Mouse (Mus musculus) midbrain, embryonic 14.5 days (tissue): Measurements from ENCODE around the gene Pcgf3. TPM values are rescaled to one million over a fixed set of nuclear protein-coding genes. Genes with fewer than 3 reads are reported as not detected.

ENCODE experiments used
- ATAC-seq: fragments of 200-750 bp; cut with Nextera tagmentation; 2 replicates; pipeline ENCODE4 v1.8.0; 2017; ENCODE audit warnings: moderate number of reproducible peaks, moderate library complexity; ENCODE audit not compliant: low FRiP score, low TSS enrichment
- DNase-seq: peaks from one replicate; pipeline ENCODE4 v3.0.0-alpha.2; 2015
- H3K27ac ChIP-seq: fragments of 300-500 bp; sonication (generic); replicated peaks from 2 replicates; pipeline ENCODE4 v1.5.1; 2014; ENCODE audit warnings: mild to moderate bottlenecking, low read depth, low read length, moderate library complexity
- H3K27me3 ChIP-seq: fragments of 300-500 bp; sonication (generic); 2 replicates; pipeline ENCODE4 v1.6.1; 2014; ENCODE audit warnings: low read length, control low read depth, mixed read lengths; ENCODE audit not compliant: control insufficient read depth, insufficient read depth
- H3K36me3 ChIP-seq: fragments of 300-500 bp; sonication (generic); 2 replicates; pipeline ENCODE4 v1.6.1; 2014; ENCODE audit warnings: low read length, control low read depth; ENCODE audit not compliant: control insufficient read depth, insufficient read depth
- H3K4me1 ChIP-seq: fragments of 300-500 bp; sonication (generic); 2 replicates; pipeline ENCODE4 v1.6.1; 2014; ENCODE audit warnings: mild to moderate bottlenecking, antibody characterized with exemption, low read length, control low read depth; ENCODE audit not compliant: control insufficient read depth, insufficient read depth
- H3K4me2 ChIP-seq: fragments of 300-500 bp; sonication (generic); 2 replicates; pipeline ENCODE4 v1.6.1; 2014; ENCODE audit warnings: mild to moderate bottlenecking, low read length, moderate library complexity
- H3K4me3 ChIP-seq: fragments of 300-500 bp; sonication (generic); replicated peaks from 2 replicates; pipeline ENCODE4 v1.5.1; 2014; ENCODE audit warnings: low read depth, low read length
- H3K9ac ChIP-seq: fragments of 300-500 bp; sonication (generic); replicated peaks from 2 replicates; pipeline ENCODE4 v1.6.1; 2014; ENCODE audit warnings: mild to moderate bottlenecking, low read length, moderate library complexity
- H3K9me3 ChIP-seq: fragments of 300-500 bp; sonication (generic); 2 replicates; pipeline ENCODE4 v1.6.1; 2016; ENCODE audit warnings: low read length, control low read depth, mixed read lengths; ENCODE audit not compliant: control insufficient read depth
- WGBS: fragments of 180-500 bp; shearing (Covaris S2); extraction: QIAGEN DNeasy Blood & Tissue Kit; methylation state at CpG from one replicate; pipeline ENCODE4 v1.1.7; 2014; 5-methylcytosine and 5-hydroxymethylcytosine counted together
- polyA plus RNA-seq: library from polyadenylated mRNA; unstranded; fragments of >200 nt; fragmentation: Nextera tagmentation; extraction: Ambion mirVana; gene quantifications from 2 replicates; pipeline ENCODE4 v1.2.1, GENCODE M21; 2014

Pcgf3 gene
- polyA plus RNA-seq, 1 experiment from 2014 or later, result 35.2 TPM

- peaks cover 13% of the 10 kb centered on the region; the same call in 1 of the 2 replicates for H3K36me3 ChIP-seq
- no peak overlapping the region for H3K9ac ChIP-seq
- 58% methylated on average over 2 of the region's 2 CpGs for WGBS
- no peak overlapping the region for H3K4me2 ChIP-seq
- no peak for DNase-seq
- no peaks in the 10 kb centered on the region for H3K4me1 ChIP-seq
- no peak overlapping the region for H3K4me3 ChIP-seq
- no peaks in the 10 kb centered on the region for H3K27me3 ChIP-seq
- ATAC-seq, result no peak
- no peak overlapping the region for H3K27ac ChIP-seq
- H3K9me3 ChIP-seq, result no peaks in the 10 kb centered on the region
Measured at GRCm38 (mm10) chr5:108521016-108521415, 60.0 kb downstream of the Pcgf3 start.

GRCm38 (mm10) chr5:108521896-108522295 is 60.9 kb downstream of the Pcgf3 start:
- Histone ChIP-seq H3K4me3 (no peak overlapping the region), H3K27me3 (no peaks in the 10 kb centered on the region), H3K9me3 (no peaks in the 10 kb centered on the region), H3K9ac (no peak overlapping the region), H3K27ac (no peak overlapping the region), H3K36me3 (peaks cover 13% of the 10 kb centered on the region; the same call in 1 of the 2 replicates), H3K4me1 (no peaks in the 10 kb centered on the region), H3K4me2 (no peak overlapping the region)
- no peak for ATAC-seq
- no peak for DNase-seq
- WGBS, result 84% methylated on average over 3 of the region's 3 CpGs

GRCm38 (mm10) chr5:108522597-108522996 is 61.6 kb downstream of the Pcgf3 start:
- DNase-seq (no peak), ATAC-seq (no peak)
- no peaks in the 10 kb centered on the region for H3K27me3 ChIP-seq
- no peaks in the 10 kb centered on the region for H3K9me3 ChIP-seq
- no peak overlapping the region for H3K4me3 ChIP-seq
- H3K4me1 ChIP-seq, result no peaks in the 10 kb centered on the region
- H3K36me3 ChIP-seq, result peaks cover 13% of the 10 kb centered on the region; the same call in 1 of the 2 replicates
- H3K4me2 ChIP-seq, result no peak overlapping the region
- WGBS, result 85% methylated on average over 3 of the region's 3 CpGs
- no peak overlapping the region for H3K9ac ChIP-seq
- H3K27ac ChIP-seq, result no peak overlapping the region

- H3K27me3 ChIP-seq, result no peaks in the 10 kb centered on the region
- no peak overlapping the region for H3K4me3 ChIP-seq
- H3K9ac ChIP-seq, result no peak overlapping the region
- H3K27ac ChIP-seq, result no peak overlapping the region
- 97% methylated on average over 2 of the region's 2 CpGs for WGBS
- DNase-seq (no peak), ATAC-seq (no peak)
- H3K9me3 ChIP-seq, result peaks cover 15% of the 10 kb centered on the region
- H3K36me3 ChIP-seq, result peaks cover 4% of the 10 kb centered on the region; the same call in 1 of the 2 replicates
- H3K4me1 ChIP-seq, result no peaks in the 10 kb centered on the region
- no peak overlapping the region for H3K4me2 ChIP-seq
Measured at GRCm38 (mm10) chr5:108534188-108534587, 73.2 kb downstream of the Pcgf3 start.

GRCm38 (mm10) chr5:108543516-108544291 is 82.7 kb downstream of the Pcgf3 start:
- Histone ChIP-seq H3K27me3 (no peaks in the 10 kb centered on the region), H3K36me3 (no peaks in the 10 kb centered on the region), H3K9ac (no peak overlapping the region), H3K4me2 (no peak overlapping the region), H3K4me1 (no peaks in the 10 kb centered on the region), H3K4me3 (no peak overlapping the region), H3K9me3 (no peaks in the 10 kb centered on the region), H3K27ac (no peak overlapping the region)
- 79% methylated on average over 7 of the region's 7 CpGs for WGBS
- no peak for DNase-seq
- no peak for ATAC-seq

- Histone ChIP-seq H3K4me3 (no peak overlapping the region), H3K36me3 (no peaks in the 10 kb centered on the region), H3K9ac (no peak overlapping the region), H3K27me3 (peaks cover 17% of the 10 kb centered on the region; the same call in 1 of the 2 replicates), H3K4me1 (0 out of 2 replicates have a peak, but pooled peaks cover 3% of the 10 kb centered on the region), H3K4me2 (no peak overlapping the region), H3K27ac (no peak overlapping the region), H3K9me3 (no peaks in the 10 kb centered on the region)
- 91% methylated on average over 5 of the region's 5 CpGs for WGBS
- no peak for DNase-seq
- ATAC-seq, result no peak
Measured at GRCm38 (mm10) chr5:108547636-108548035, 86.6 kb downstream of the Pcgf3 start.

GRCm38 (mm10) chr5:108549137-108549488 is 88.1 kb downstream of the Pcgf3 start:
- no peaks in the 10 kb centered on the region for H3K36me3 ChIP-seq
- H3K27ac ChIP-seq, result peak overlapping the region; percentile 75
- WGBS, result 17% methylated on average over 7 of the region's 7 CpGs
- DNase-seq (no peak), ATAC-seq (no peak)
- peaks cover 17% of the 10 kb centered on the region; the same call in 1 of the 2 replicates for H3K27me3 ChIP-seq
- H3K9me3 ChIP-seq, result no peaks in the 10 kb centered on the region
- peak overlapping the region; percentile 75 for H3K9ac ChIP-seq
- 0 out of 2 replicates have a peak, but pooled peaks cover 3% of the 10 kb centered on the region for H3K4me1 ChIP-seq
- H3K4me3 ChIP-seq, result peak overlapping the region; percentile 54
- peak overlapping the region; percentile 76 for H3K4me2 ChIP-seq

- ATAC-seq (peak; percentile 90), DNase-seq (peak; percentile 88)
- Histone ChIP-seq H3K36me3 (no peaks in the 10 kb centered on the region), H3K9me3 (no peaks in the 10 kb centered on the region), H3K4me3 (peak within 1 kb of the TSS; percentile 54), H3K9ac (peak within 1 kb of the TSS; percentile 75), H3K4me2 (peak within 1 kb of the TSS; percentile 76), H3K4me1 (0 out of 2 replicates have a peak, but pooled peaks cover 3% of the 10 kb centered on the region), H3K27me3 (peaks cover 17% of the 10 kb centered on the region; the same call in 1 of the 2 replicates), H3K27ac (peak within 1 kb of the TSS; percentile 75)
- WGBS, result under 1% methylated on average over 56 of the region's 56 CpGs
Measured at GRCm38 (mm10) chr5:108549489-108550206, 88.6 kb downstream of the Pcgf3 start, which contains the start of gene Cplx1. TSS of gene Cplx1 (minus strand) at chr5:108550024.
